Mouse (Mus musculus) ovary, postnatal 36 days (tissue): ENCODE results near the gene Tpbgl.

Source experiments
- DNase-seq: peaks from one replicate; pipeline ENCODE4 v3.0.0; 2022; ENCODE audit warnings: low spot score, mixed read lengths

Gene Tpbgl

DNA sequence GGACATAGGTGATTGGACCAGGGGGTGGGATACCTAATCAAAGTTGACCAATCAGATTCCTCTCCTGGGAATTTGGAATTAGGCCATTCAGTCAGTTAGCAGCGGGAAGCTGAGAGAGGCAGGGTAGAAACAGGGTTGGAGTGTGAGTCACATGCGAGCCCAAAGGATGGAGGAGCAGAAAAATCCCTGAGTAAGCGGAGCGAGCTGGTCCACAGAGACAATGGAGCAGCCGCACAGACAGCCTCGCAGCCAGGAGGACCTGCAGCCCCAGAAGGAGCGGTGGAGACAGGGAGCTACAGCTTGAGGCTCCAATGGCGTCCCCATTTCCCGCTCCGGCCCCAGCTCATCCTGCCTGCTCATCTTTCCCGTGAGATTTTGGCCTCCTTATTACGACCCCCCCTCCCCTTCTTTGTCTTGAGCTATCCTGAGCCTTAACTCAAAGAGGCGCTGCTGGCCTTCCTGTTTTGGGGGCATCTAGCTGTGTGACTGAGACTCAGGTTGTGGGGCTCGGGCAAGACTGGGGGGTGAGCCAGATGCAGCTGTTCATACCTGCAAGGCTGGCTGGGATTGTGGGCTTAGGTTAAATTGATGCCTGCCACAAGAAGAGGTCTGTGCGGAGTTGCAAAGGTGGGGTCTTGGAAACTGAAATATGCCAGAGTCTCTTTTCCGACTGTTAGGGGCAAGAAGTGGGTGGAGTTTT lies 47.3 kb downstream of the Tpbgl start:
- no peak for DNase-seq

DNA sequence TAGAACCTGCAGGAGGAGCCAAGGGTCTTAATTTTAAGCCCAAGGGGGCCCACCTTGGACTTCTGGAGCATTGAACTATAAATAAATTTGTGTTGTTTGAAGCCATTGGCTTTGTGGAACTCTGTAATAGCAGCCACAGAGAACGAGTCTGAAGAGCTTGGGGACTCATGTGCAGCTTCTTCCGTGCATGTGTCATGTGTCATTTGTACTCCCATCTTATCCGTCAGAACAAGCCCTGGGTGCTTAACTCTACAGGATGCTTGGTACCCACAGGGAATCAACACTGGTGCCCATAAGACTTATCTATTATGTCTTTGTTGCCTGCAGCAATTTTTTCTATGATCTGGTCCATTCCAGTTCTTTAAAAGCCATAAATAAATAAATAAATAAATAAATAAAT lies 48.7 kb downstream of the Tpbgl start:
- no peak for DNase-seq
